Mouse (Mus musculus) bone marrow, adult 2 months (tissue): ENCODE measurements around the gene Rnf10.

ENCODE experiments used
- CTCF ChIP-seq: fragments of 200-500 bp; IDR thresholded peaks from 2 replicates; pipeline ENCODE4 v1.5.1; 2011; ENCODE audit warnings: low read length, control low read depth; ENCODE audit not compliant: control insufficient read depth, insufficient read depth
- POLR2A ChIP-seq: fragments of 200-500 bp; IDR thresholded peaks from 2 replicates; pipeline ENCODE4 v1.6.1; 2011; ENCODE audit warnings: low read depth, mild to moderate bottlenecking, control low read depth, low read length, borderline replicate concordance; ENCODE audit not compliant: control insufficient read depth

DNA sequence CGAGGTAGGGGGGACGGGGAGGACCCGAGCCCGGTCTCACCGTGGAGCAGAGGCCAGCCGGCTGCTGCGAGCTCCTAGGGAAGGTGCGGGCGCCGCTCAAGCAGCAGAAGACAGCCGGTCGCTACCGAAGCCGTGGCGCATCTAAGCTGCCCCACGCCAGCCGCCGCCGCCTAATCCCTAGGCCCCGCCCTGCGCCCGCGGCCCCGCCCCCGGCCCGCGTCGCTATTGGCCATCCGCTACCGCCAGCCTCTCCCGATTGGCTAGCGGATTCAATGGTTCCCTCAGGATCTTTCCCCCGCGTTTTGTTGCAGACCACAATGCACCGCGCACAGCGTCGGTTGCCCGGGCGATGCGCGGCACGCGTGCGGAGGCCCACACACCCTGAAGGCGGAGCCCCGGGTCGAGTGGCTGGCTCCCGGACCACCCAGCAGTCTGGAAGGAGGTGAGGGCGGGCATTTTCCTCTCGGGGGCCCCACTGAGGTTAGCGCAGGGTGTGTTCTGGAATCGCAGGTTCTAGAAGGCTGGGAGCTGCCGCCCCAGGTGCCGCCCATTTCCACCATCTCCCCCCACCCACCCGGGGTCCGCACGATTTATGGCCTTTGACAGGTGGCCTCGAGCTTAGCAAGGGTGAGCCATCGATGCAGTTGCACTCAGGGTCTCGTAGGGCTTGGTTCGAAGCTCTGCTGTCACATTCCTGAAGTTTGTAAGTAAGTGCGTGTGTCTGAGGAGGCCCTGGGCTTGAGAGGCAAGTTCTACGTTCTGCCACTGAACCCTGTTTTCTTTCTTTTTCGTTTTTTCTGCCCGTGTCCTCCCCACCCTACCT is 28.3 kb upstream of the Rnf10 start, which contains the start of gene Dynll1:
- no peak for TF ChIP-seq CTCF
- peak; percentile 95 for TF ChIP-seq POLR2A
